Mouse (Mus musculus) ES-E14 (cell line): ENCODE results near the gene Pla1a.

Source experiments
- CHD2 ChIP-seq: IDR thresholded peaks from 2 replicates; pipeline ENCODE4 v1.6.1; 2014; ENCODE audit warnings: mild to moderate bottlenecking, low read depth, low read length, inconsistent platforms
- ZC3H11A ChIP-seq: IDR thresholded peaks from 2 replicates; pipeline ENCODE4 v1.6.1; 2012; ENCODE audit warnings: low read depth, mild to moderate bottlenecking, inconsistent platforms, low read length, borderline replicate concordance
- ZNF384 ChIP-seq: IDR thresholded peaks from 2 replicates; pipeline ENCODE4 v1.6.1; 2012; ENCODE audit warnings: low read depth, low read length, inconsistent platforms

GRCm38 (mm10) chr16:38365390-38365789 is 67.6 kb downstream of the Pla1a start:
- TF ChIP-seq ZC3H11A (no peak), ZNF384 (no peak), CHD2 (no peak)
